Mouse (Mus musculus) kidney, embryonic 14.5 days (tissue): ENCODE measurements around the gene Kcnh6. TPM values are rescaled to one million over a fixed set of nuclear protein-coding genes. Genes with fewer than 3 reads are reported as not detected.

Experiments
- polyA plus RNA-seq: library from polyadenylated mRNA; unstranded; fragments of >200 nt; fragmentation: Nextera tagmentation; extraction: Ambion mirVana; gene quantifications from 2 replicates; pipeline ENCODE4 v1.2.1, GENCODE M21; 2014

The Kcnh6 gene
- polyA plus RNA-seq, 1 experiment from 2014 or later: 0.14 TPM

Other genes starting within 250 kb of the Kcnh6 start
- 16.9 and 25.2 TPM in 2 replicates for gene Cyb561, start 54.8 kb upstream of the Kcnh6 start, polyA plus RNA-seq
- 1.4 and 4.8 TPM in 2 replicates for gene Ace, start 40.2 kb upstream of the Kcnh6 start, polyA plus RNA-seq
- not detected in 2 replicates for gene Ace3, start 13.4 kb upstream of the Kcnh6 start, polyA plus RNA-seq
- 43.7 and 68.8 TPM in 2 replicates for gene Dcaf7, start 28.7 kb downstream of the Kcnh6 start, polyA plus RNA-seq
- 10.3 and 11.3 TPM in 2 replicates for gene Taco1, start 57.9 kb downstream of the Kcnh6 start, polyA plus RNA-seq
- 23.2 and 25.7 TPM in 2 replicates for gene Map3k3, start 76.5 kb downstream of the Kcnh6 start, polyA plus RNA-seq
- not detected in 2 replicates for gene Gm10840, start 152.7 kb downstream of the Kcnh6 start, polyA plus RNA-seq
- 216 and 266 TPM in 2 replicates for gene Limd2, start 152.7 kb downstream of the Kcnh6 start, polyA plus RNA-seq
- 29.1 and 33.5 TPM in 2 replicates for gene Strada, start 194.0 kb downstream of the Kcnh6 start, polyA plus RNA-seq
- 39.3 and 60.3 TPM in 2 replicates for gene Ccdc47, start 208.2 kb downstream of the Kcnh6 start, polyA plus RNA-seq
- 43.1 and 71.8 TPM in 2 replicates for gene Ddx42, start 208.8 kb downstream of the Kcnh6 start, polyA plus RNA-seq
- 39.1 and 72.1 TPM in 2 replicates for gene Ftsj3, start 248.0 kb downstream of the Kcnh6 start, polyA plus RNA-seq
- 303 and 334 TPM in 2 replicates for gene Psmc5, start 248.0 kb downstream of the Kcnh6 start, polyA plus RNA-seq